7 mouse cellular contexts compared by ENCODE assay signal in genomic region chr16:45653009-45653933, GRCm38 (mm10). TPM values are rescaled to one million over a fixed set of nuclear protein-coding genes. Genes with fewer than 3 reads are reported as not detected.
A peak's percentile ranks its signal among the peaks of the same experiment; 100 is the strongest.
DNase-seq lines count a peak whose midpoint lies in the region; ATAC-seq lines count a peak whose summit lies in the region.

No protein-coding gene starts in this region.

- DNase-seq in retina, embryonic 14.5 days (ENCODE audit: low spot score) = peak; percentile 12
- DNase-seq in retina, postnatal 1 day = no peak
- no peak for DNase-seq in forebrain, embryonic 14.5 days (ENCODE audit: low spot score)
- DNase-seq in liver, embryonic 11.5 days (ENCODE audit: low spot score) = no peak
- no peak for DNase-seq in ovary, postnatal 10 days (ENCODE audit: low spot score)
- DNase-seq in adrenal gland, postnatal 4 days (ENCODE audit: low spot score in 2 of 2) = no peak

- WGBS in forebrain, embryonic 14.5 days = 12% methylated on average over 17 of the region's 17 CpGs
- 13% methylated on average over 17 of the region's 17 CpGs for WGBS in liver, embryonic 11.5 days
- 10% methylated on average over 17 of the region's 17 CpGs for WGBS in stomach, embryonic 16.5 days

- no peak for ATAC-seq in forebrain, embryonic 14.5 days
- ATAC-seq in liver, embryonic 11.5 days (replicated peaks; ENCODE audit: low FRiP score) = 0 out of 2 replicates have a peak, but pooled peaks have one; percentile 14
- peak; percentile 30; the same call in 1 of the 2 replicates for ATAC-seq in stomach, embryonic 16.5 days (ENCODE audit: insufficient read depth, low FRiP score)

- H3K9me3 ChIP-seq in forebrain, embryonic 14.5 days (replicated peaks; ENCODE audit: control insufficient read depth, low read length) = no peaks in the 10 kb centered on the region
- H3K9me3 ChIP-seq in liver, embryonic 11.5 days (ENCODE audit: control insufficient read depth, low read length) = no peaks in the 10 kb centered on the region
- H3K9me3 ChIP-seq in stomach, embryonic 16.5 days (replicated peaks; ENCODE audit: control insufficient read depth, low read length) = no peaks in the 10 kb centered on the region

- peak overlapping the region; percentile 19 for H3K4me3 ChIP-seq in forebrain, embryonic 14.5 days (ENCODE audit: low read depth, low read length)
- peak overlapping the region; percentile 41 for H3K4me3 ChIP-seq in liver, embryonic 11.5 days (ENCODE audit: low read depth, low read length)
- H3K4me3 ChIP-seq in stomach, embryonic 16.5 days (replicated peaks; ENCODE audit: low read length) = peak overlapping the region; percentile 50

- H3K4me2 ChIP-seq in forebrain, embryonic 14.5 days (ENCODE audit: low read length) = peak overlapping the region; percentile 46
- H3K4me2 ChIP-seq in liver, embryonic 11.5 days = peak overlapping the region; percentile 81
- H3K4me2 ChIP-seq in stomach, embryonic 16.5 days (ENCODE audit: low read depth, low read length) = peak overlapping the region; percentile 59

- H3K27me3 ChIP-seq in forebrain, embryonic 14.5 days (replicated peaks; ENCODE audit: control insufficient read depth, insufficient read depth, low read length) = peaks cover 6% of the 10 kb centered on the region; the same call in 1 of the 2 replicates
- no peaks in the 10 kb centered on the region for H3K27me3 ChIP-seq in liver, embryonic 11.5 days (replicated peaks; ENCODE audit: control insufficient read depth, insufficient read depth, low read length)
- no peaks in the 10 kb centered on the region for H3K27me3 ChIP-seq in stomach, embryonic 16.5 days (ENCODE audit: control insufficient read depth, insufficient read depth, low read length)

- H3K27ac ChIP-seq in forebrain, embryonic 14.5 days (ENCODE audit: low read depth, low read length) = no peak overlapping the region
- no peak overlapping the region for H3K27ac ChIP-seq in liver, embryonic 11.5 days (ENCODE audit: low read depth, low read length)
- peak overlapping the region; percentile 88 for H3K27ac ChIP-seq in stomach, embryonic 16.5 days (ENCODE audit: low read length)

- no peak overlapping the region for H3K9ac ChIP-seq in forebrain, embryonic 14.5 days (ENCODE audit: low read length)
- H3K9ac ChIP-seq in liver, embryonic 11.5 days (ENCODE audit: low read depth, low read length) = peak overlapping the region; percentile 4; the same call in 1 of the 2 replicates
- H3K9ac ChIP-seq in stomach, embryonic 16.5 days (ENCODE audit: low read length) = peak overlapping the region; percentile 71

- H3K4me1 ChIP-seq in forebrain, embryonic 14.5 days (ENCODE audit: control insufficient read depth, insufficient read depth, low read length) = no peaks in the 10 kb centered on the region; the same call in 1 of the 2 replicates
- H3K4me1 ChIP-seq in liver, embryonic 11.5 days (replicated peaks; ENCODE audit: control insufficient read depth, insufficient read depth, low read length) = peaks cover 7% of the 10 kb centered on the region
- no peaks in the 10 kb centered on the region for H3K4me1 ChIP-seq in stomach, embryonic 16.5 days (ENCODE audit: control insufficient read depth, insufficient read depth, low read length)

- no peaks in the 10 kb centered on the region for H3K36me3 ChIP-seq in forebrain, embryonic 14.5 days (ENCODE audit: control insufficient read depth, insufficient read depth, low read length)
- H3K36me3 ChIP-seq in liver, embryonic 11.5 days (ENCODE audit: control insufficient read depth, insufficient read depth, low read length) = no peaks in the 10 kb centered on the region
- no peaks in the 10 kb centered on the region for H3K36me3 ChIP-seq in stomach, embryonic 16.5 days (ENCODE audit: control insufficient read depth, insufficient read depth, low read length)

RNA-seq across cellular contexts. Expression of gene BC016579, which starts 0.6 kb away (rescaled TPM):
- polyA plus RNA-seq in forebrain, embryonic 14.5 days (2014; fragmentation: Nextera tagmentation; extraction: Ambion mirVana) = not detected in 2 replicates
- 0.34 and 0.90 TPM in 2 replicates for polyA plus RNA-seq in liver, embryonic 11.5 days (2014; fragmentation: Nextera tagmentation; extraction: Ambion mirVana)
- polyA plus RNA-seq in stomach, embryonic 16.5 days (2015; fragmentation: Nextera tagmentation; extraction: Ambion mirVana) = 5.3 and 5.4 TPM in 2 replicates
- total RNA-seq in adrenal gland, postnatal 4 days (2021) = under 1 TPM; 0.23 to 0.36 TPM

RNA-seq across cellular contexts. Expression of gene Tmprss7, which starts 40.2 kb away (rescaled TPM):
- polyA plus RNA-seq in forebrain, embryonic 14.5 days (2014; fragmentation: Nextera tagmentation; extraction: Ambion mirVana) = 0.41 and 0.73 TPM in 2 replicates
- 0.63 and 0.84 TPM in 2 replicates for polyA plus RNA-seq in liver, embryonic 11.5 days (2014; fragmentation: Nextera tagmentation; extraction: Ambion mirVana)
- 0.26 and 0.29 TPM in 2 replicates for polyA plus RNA-seq in stomach, embryonic 16.5 days (2015; fragmentation: Nextera tagmentation; extraction: Ambion mirVana)
- under 1 TPM; 0.11 to 0.17 TPM for total RNA-seq in adrenal gland, postnatal 4 days (2021)

RNA-seq across cellular contexts. Expression of gene Gcsam, which starts 43.1 kb away (rescaled TPM):
- polyA plus RNA-seq in forebrain, embryonic 14.5 days (2014; fragmentation: Nextera tagmentation; extraction: Ambion mirVana) = not detected in 2 replicates
- polyA plus RNA-seq in liver, embryonic 11.5 days (2014; fragmentation: Nextera tagmentation; extraction: Ambion mirVana) = 1.6 and 2.0 TPM in 2 replicates
- polyA plus RNA-seq in stomach, embryonic 16.5 days (2015; fragmentation: Nextera tagmentation; extraction: Ambion mirVana) = 0.20 and 0.48 TPM in 2 replicates
- under 1 TPM; 0.11 to 0.34 TPM for total RNA-seq in adrenal gland, postnatal 4 days (2021)
